Mouse (Mus musculus) midbrain, embryonic 12.5 days (tissue): Measurements from ENCODE around the gene Nadsyn1. TPM values are rescaled to one million over a fixed set of nuclear protein-coding genes. Genes with fewer than 3 reads are reported as not detected.

Source experiments
- ATAC-seq: fragments of 200-750 bp; cut with Nextera tagmentation; 2 replicates; pipeline ENCODE4 v1.8.0; 2017; ENCODE audit warnings: low read depth, moderate TSS enrichment, moderate library complexity; ENCODE audit not compliant: low FRiP score
- H3K27ac ChIP-seq: fragments of 300-500 bp; sonication (generic); replicated peaks from 2 replicates; pipeline ENCODE4 v1.5.1; 2016; ENCODE audit warnings: mild to moderate bottlenecking
- H3K27me3 ChIP-seq: fragments of 300-500 bp; sonication (generic); 2 replicates; pipeline ENCODE4 v1.6.1; 2016; ENCODE audit warnings: mild to moderate bottlenecking
- H3K36me3 ChIP-seq: fragments of 300-500 bp; sonication (generic); 2 replicates; pipeline ENCODE4 v1.6.1; 2016
- H3K4me1 ChIP-seq: fragments of 300-500 bp; sonication (generic); 2 replicates; pipeline ENCODE4 v1.6.1; 2016
- H3K4me2 ChIP-seq: fragments of 300-500 bp; sonication (generic); replicated peaks from 2 replicates; pipeline ENCODE4 v1.6.1; 2016; ENCODE audit warnings: mild to moderate bottlenecking, moderate library complexity
- H3K4me3 ChIP-seq: fragments of 300-500 bp; sonication (generic); 2 replicates; pipeline ENCODE4 v1.5.1; 2016; ENCODE audit warnings: mild to moderate bottlenecking
- H3K9ac ChIP-seq: fragments of 300-500 bp; sonication (generic); replicated peaks from 2 replicates; pipeline ENCODE4 v1.6.1; 2016; ENCODE audit warnings: mild to moderate bottlenecking, moderate library complexity
- H3K9me3 ChIP-seq: fragments of 300-500 bp; sonication (generic); 2 replicates; pipeline ENCODE4 v1.6.1; 2016; ENCODE audit warnings: mild to moderate bottlenecking
- WGBS: fragments of 180-500 bp; shearing (Covaris S2); methylation state at CpG from one replicate; pipeline ENCODE4 v1.1.7; 2016; 5-methylcytosine and 5-hydroxymethylcytosine counted together
- polyA plus RNA-seq: library from polyadenylated mRNA; unstranded; fragments of >200 nt; fragmentation: Nextera tagmentation; extraction: Ambion mirVana; gene quantifications from 2 replicates; pipeline ENCODE4 v1.2.1, GENCODE M21; 2016

The Nadsyn1 gene
- polyA plus RNA-seq, 1 experiment from 2014 or later, result 10.2 TPM

DNA sequence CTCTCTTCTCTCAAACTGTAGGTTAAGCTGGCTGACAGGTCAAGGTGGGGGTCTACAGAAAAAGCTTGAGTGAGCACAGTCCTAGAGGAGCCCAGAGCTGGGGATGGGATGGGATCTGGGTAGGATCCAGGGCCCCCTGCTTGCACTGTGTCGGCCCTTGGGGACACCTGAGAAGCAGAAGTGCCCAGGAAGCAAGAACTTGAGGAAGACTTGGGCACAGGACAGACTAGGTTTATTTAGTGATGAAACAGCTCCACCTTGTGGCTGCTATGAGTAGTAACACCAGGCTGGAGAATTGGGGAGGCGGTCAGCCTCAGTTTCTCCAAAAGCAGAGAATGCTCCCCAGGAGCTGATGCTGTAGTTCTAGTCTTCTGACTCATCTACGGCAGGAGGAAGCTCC is 58.9 kb downstream of the Nadsyn1 start:
- H3K4me3 ChIP-seq, result no peak overlapping the region
- H3K4me1 ChIP-seq, result no peaks in the 10 kb centered on the region
- H3K9me3 ChIP-seq, result no peaks in the 10 kb centered on the region
- peaks cover 36% of the 10 kb centered on the region for H3K27me3 ChIP-seq
- H3K36me3 ChIP-seq, result no peaks in the 10 kb centered on the region
- H3K9ac ChIP-seq, result no peak overlapping the region
- H3K27ac ChIP-seq, result no peak overlapping the region
- 20% methylated on average over 3 of the region's 3 CpGs for whole genome bisulfite sequencing
- ATAC-seq, result peak; percentile 38; the same call in 1 of the 2 replicates
- H3K4me2 ChIP-seq, result no peak overlapping the region

DNA sequence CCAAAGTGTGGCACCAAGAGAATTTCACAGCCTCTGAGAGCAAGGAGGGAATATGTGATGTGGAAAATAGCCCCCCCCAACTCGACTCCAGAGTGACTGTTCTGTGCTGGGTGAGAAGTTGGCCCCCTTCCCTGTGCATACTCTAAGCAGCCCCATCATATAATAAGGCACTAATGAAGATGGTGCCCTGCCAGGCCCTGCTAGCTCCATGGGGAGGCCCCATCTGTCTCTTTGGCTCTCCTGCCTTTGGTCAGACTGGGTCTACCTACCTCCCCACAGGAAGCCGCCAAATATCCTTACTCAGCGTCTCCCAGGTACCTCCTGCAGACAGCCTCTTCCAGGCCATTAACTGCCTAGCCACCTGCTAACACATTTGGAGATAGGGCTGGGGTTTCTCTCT is 63.7 kb downstream of the Nadsyn1 start:
- Histone ChIP-seq H3K27ac (no peak overlapping the region), H3K4me3 (no peak overlapping the region), H3K9ac (no peak overlapping the region), H3K4me1 (peaks cover 10% of the 10 kb centered on the region), H3K9me3 (no peaks in the 10 kb centered on the region), H3K27me3 (peaks cover 55% of the 10 kb centered on the region), H3K36me3 (no peaks in the 10 kb centered on the region), H3K4me2 (no peak overlapping the region)
- no peak for ATAC-seq
- 68% methylated on average over 3 of the region's 3 CpGs for WGBS

DNA sequence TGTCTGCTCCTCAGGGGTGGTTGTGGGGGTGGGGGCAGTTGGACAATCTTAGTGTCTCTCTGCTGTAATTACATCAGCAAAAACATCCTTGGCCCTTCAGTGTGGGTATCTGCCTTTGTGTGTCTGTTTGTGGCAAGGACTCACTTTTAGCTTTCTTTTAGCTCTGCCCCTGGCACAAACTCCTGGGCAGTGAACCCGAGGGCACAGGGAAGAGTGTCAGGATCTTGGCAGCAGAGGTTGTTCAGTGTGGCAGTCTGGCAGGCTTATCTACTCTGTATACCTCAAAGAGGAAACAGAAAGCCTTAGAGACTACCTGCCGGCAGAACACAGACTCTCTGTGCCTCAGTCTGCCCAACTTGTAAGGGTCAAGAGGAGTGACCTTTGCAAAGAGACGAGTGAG is 65.0 kb downstream of the Nadsyn1 start:
- no peaks in the 10 kb centered on the region for H3K36me3 ChIP-seq
- H3K27me3 ChIP-seq, result peaks cover 50% of the 10 kb centered on the region
- no peak for ATAC-seq
- no peaks in the 10 kb centered on the region for H3K9me3 ChIP-seq
- H3K4me2 ChIP-seq, result no peak overlapping the region
- 78% methylated on average over 3 of the region's 3 CpGs for WGBS
- no peak overlapping the region for H3K27ac ChIP-seq
- H3K9ac ChIP-seq, result no peak overlapping the region
- H3K4me3 ChIP-seq, result no peak overlapping the region
- H3K4me1 ChIP-seq, result peaks cover 10% of the 10 kb centered on the region

DNA sequence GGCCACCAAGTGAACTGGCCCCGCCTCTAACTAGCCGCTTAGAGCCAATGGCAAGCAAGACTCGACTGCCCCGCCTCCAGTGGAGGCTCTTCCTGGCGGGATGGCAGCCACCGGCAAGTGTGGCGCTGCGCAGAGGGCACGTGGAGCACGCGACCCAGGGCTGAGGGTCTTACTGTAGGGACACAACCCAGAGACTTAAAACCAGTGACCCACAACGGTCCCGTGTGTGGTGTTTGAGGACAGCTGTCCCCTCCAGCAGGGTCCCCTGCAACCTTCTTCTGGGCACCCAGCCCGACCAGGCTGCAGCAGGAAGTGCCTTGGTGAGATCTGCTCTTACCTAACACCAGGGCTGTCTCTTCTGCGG is 65.6 kb downstream of the Nadsyn1 start:
- peak overlapping the region; percentile 74 for H3K4me2 ChIP-seq
- H3K36me3 ChIP-seq, result no peaks in the 10 kb centered on the region
- peak; percentile 93 for ATAC-seq
- H3K27ac ChIP-seq, result no peak overlapping the region
- peak overlapping the region; percentile 47; the same call in 1 of the 2 replicates for H3K9ac ChIP-seq
- peaks cover 10% of the 10 kb centered on the region for H3K4me1 ChIP-seq
- H3K4me3 ChIP-seq, result peak overlapping the region; percentile 37
- WGBS, result 3% methylated on average over 15 of the region's 15 CpGs
- H3K9me3 ChIP-seq, result no peaks in the 10 kb centered on the region
- peaks cover 43% of the 10 kb centered on the region for H3K27me3 ChIP-seq

DNA sequence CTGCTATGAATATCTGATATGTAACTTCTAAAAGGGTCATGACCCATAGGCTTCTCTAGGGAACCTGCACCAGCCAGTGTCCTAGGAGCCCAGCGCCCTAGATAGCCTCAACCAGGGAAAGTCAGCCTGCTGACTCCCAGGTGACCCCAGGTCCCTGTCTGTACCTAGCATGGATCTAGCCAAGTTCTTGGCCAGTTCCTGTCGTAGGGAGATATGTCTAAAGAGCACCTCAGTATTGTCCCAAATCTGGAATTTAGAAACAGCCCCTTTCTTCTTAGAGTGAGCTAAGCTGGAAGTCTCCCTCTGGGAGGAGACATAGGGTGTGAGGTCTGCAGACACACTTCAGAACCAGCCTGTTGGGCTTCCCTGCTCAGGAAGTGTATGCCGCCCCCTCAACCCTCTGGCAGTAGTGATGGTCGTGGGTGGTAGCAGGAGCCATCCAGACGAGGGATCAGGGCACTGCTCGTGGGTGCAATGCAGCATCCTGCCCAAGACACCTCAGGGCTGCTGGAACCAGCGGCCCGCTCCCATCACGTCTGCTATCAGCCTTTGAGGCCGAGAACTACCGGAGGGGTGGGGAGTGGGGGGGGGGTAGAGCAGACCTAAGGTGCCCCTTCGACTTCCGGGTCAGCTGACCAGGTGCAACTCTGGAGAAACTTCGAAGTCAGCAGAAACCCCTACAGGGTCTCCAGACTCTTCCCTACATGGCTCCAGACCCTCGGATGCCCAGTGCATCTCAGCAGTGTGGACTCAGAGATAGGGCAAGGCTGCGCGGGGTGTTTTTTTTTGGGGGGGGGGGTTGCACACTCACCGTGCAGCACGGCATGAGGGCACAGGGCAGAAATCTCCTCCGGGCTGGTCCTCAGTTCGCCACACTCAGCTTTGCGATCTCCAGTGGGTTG is 66.3 kb downstream of the Nadsyn1 start, which contains the start of gene Osbpl5:
Osbpl5 (minus strand) TSS at position 861 of the 902 bp plus-strand sequence.
- H3K9me3 ChIP-seq, result no peaks in the 10 kb centered on the region
- peak; percentile 31; the same call in 1 of the 2 replicates for ATAC-seq
- no peak within 1 kb of the TSS for H3K27ac ChIP-seq
- peak within 1 kb of the TSS; percentile 74 for H3K4me2 ChIP-seq
- H3K9ac ChIP-seq, result peak within 1 kb of the TSS; percentile 47; the same call in 1 of the 2 replicates
- H3K4me3 ChIP-seq, result peak within 1 kb of the TSS; percentile 37
- H3K4me1 ChIP-seq, result peaks cover 10% of the 10 kb centered on the region
- peaks cover 43% of the 10 kb centered on the region for H3K27me3 ChIP-seq
- H3K36me3 ChIP-seq, result no peaks in the 10 kb centered on the region
- WGBS, result 30% methylated on average over 22 of the region's 22 CpGs

DNA sequence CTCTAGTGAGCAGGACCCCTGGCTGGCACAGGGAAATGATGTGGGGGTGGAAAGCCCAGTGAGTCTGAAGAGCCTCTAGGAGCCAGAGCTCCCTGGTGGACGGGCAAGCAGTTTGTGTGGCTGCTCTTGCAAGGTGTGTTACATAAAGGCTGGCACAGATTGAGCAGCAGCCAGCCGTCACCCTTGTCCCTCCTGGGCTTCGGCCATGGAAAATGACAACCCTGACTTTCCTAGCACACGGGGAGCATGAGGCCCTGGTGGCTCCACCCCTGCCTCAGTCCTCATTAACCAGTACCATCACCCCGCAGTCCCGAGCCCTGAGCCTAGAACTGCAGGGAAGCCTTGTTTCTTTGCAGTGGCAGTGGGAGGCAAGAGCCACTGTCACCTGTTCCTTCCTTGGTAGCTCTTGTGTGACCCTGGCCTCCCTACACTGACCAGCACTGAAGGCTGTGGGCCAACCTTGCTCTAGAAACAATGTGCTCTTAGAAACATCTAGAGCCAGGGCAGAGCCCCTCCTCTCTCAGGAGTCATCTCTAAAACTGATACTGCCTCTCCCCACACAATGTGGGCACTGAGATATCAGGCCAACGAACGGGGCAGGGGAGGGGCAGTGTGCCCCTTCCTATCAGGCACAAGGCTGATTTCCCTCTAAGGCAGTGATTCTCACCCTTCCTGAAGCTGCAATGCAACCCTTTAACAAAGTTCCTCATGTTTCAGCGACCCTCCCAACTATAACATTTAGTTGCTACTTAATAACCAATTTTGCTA is 67.1 kb downstream of the Nadsyn1 start:
- Histone ChIP-seq H3K4me2 (no peak overlapping the region), H3K27me3 (peaks cover 45% of the 10 kb centered on the region), H3K27ac (no peak overlapping the region), H3K4me3 (no peak overlapping the region), H3K9me3 (no peaks in the 10 kb centered on the region), H3K9ac (no peak overlapping the region), H3K36me3 (no peaks in the 10 kb centered on the region), H3K4me1 (peaks cover 10% of the 10 kb centered on the region)
- WGBS, result 69% methylated on average over 9 of the region's 9 CpGs
- no peak for ATAC-seq

DNA sequence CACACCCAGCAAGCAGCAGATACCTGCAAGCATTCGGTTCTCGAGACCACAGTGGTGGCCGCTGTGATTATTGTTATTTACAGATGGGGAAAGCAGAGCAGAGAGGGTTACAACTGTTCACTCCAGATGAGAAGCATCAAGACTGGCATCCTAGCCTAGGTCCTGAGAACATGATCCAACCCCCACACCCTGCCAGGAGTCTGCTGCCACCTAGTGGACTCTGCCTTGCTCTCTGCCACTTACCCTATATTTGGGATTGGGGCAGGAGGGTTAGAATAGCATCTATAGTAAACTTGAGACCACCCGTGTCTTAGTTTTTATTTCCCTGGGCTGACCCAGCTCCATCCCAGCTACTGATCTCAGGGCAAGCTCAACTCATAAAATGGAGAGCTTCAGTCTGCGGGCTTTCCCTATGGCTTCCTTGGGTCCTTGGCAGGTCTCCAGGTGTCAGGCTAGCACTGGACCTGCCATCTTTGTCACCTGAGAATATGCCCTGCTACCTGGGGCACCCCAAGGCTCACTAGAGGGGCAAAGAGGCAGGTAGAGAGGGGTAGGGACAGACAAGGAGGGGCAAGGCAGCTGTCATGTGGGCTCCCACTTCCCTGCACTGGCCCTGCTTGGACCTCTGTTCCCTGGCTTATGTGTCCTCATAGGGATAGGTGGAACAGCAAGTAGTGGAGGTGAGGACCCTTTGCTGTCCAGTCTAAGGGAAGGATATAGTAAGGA is 68.5 kb downstream of the Nadsyn1 start:
- no peak overlapping the region for H3K9ac ChIP-seq
- H3K4me3 ChIP-seq, result no peak overlapping the region
- H3K27me3 ChIP-seq, result peaks cover 49% of the 10 kb centered on the region
- H3K36me3 ChIP-seq, result no peaks in the 10 kb centered on the region
- WGBS, result 55% methylated on average over 5 of the region's 5 CpGs
- H3K4me2 ChIP-seq, result no peak overlapping the region
- ATAC-seq, result no peak
- no peaks in the 10 kb centered on the region for H3K9me3 ChIP-seq
- H3K27ac ChIP-seq, result no peak overlapping the region
- peaks cover 11% of the 10 kb centered on the region for H3K4me1 ChIP-seq

DNA sequence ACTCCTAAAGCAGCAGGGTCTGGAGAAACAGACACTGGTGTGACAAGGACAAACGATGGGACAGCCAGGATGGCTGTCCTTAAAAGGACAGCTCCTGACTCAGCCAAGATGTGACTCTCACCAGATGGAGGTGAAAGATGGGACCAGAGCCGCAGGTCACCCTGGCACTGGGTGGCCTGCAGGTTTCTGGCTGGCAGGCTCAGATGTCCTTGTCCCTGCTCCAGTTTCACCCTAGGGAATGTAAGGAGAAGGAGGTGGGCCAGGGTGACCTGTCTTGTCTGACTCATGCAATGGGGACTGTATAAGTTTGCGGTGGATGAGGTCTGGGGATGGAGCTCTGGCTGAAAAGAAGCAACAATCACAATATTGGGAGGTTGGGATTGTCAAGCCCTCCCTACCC is 70.0 kb downstream of the Nadsyn1 start:
- peaks cover 26% of the 10 kb centered on the region for H3K4me1 ChIP-seq
- H3K27me3 ChIP-seq, result peaks cover 37% of the 10 kb centered on the region
- H3K9me3 ChIP-seq, result no peaks in the 10 kb centered on the region
- no peak overlapping the region for H3K4me2 ChIP-seq
- 73% methylated on average over 3 of the region's 3 CpGs for WGBS
- H3K27ac ChIP-seq, result no peak overlapping the region
- no peak overlapping the region for H3K4me3 ChIP-seq
- no peaks in the 10 kb centered on the region for H3K36me3 ChIP-seq
- no peak for ATAC-seq
- H3K9ac ChIP-seq, result no peak overlapping the region

DNA sequence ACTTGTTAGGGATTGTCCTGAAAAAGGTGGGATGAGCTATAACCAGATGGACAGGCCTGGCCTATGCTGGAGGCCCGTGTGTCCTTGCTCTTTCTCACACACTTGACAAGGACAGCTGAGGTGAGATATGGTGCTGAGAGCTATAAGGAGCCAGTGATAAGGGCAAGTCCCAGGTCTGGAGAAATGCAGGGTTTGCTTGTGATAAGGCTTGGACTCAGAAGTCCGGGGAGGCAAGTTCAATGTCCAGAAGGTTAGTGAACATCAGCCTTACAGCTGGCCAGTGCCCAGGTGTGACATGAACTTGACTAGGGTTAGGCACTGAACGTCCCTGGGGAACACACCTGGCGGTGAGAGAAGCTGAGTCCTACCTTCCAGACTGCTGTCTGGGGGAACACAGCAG is 70.6 kb downstream of the Nadsyn1 start:
- no peak for ATAC-seq
- Histone ChIP-seq H3K4me2 (no peak overlapping the region), H3K9ac (no peak overlapping the region), H3K27ac (no peak overlapping the region), H3K36me3 (no peaks in the 10 kb centered on the region), H3K4me1 (peaks cover 21% of the 10 kb centered on the region), H3K9me3 (no peaks in the 10 kb centered on the region), H3K27me3 (peaks cover 31% of the 10 kb centered on the region), H3K4me3 (no peak overlapping the region)
- WGBS, result 75% methylated on average over 4 of the region's 4 CpGs

DNA sequence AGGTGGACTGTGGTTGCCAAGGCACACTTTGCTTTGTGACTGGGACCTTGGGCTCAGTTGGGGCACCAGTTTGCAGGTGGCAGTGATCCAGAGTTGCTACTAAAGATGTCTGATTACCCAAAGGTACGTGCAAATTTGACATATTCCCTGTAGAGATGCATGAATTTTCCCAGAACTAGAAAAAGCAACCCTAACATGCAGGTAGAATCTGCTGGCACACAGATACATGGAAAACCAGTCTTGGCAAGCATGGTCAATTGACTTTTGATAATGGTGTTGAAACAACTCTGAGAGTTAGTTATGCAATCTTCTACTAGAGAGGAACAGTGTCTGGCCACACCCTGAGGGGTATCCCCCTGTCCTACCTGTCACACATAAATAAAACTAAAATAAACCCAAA is 71.3 kb downstream of the Nadsyn1 start:
- no peak overlapping the region for H3K4me2 ChIP-seq
- no peaks in the 10 kb centered on the region for H3K36me3 ChIP-seq
- WGBS, result 80% methylated on average over 1 of the region's 1 CpGs
- peaks cover 17% of the 10 kb centered on the region for H3K4me1 ChIP-seq
- ATAC-seq, result no peak
- no peaks in the 10 kb centered on the region for H3K9me3 ChIP-seq
- no peak overlapping the region for H3K9ac ChIP-seq
- H3K27me3 ChIP-seq, result peaks cover 29% of the 10 kb centered on the region
- no peak overlapping the region for H3K4me3 ChIP-seq
- no peak overlapping the region for H3K27ac ChIP-seq

DNA sequence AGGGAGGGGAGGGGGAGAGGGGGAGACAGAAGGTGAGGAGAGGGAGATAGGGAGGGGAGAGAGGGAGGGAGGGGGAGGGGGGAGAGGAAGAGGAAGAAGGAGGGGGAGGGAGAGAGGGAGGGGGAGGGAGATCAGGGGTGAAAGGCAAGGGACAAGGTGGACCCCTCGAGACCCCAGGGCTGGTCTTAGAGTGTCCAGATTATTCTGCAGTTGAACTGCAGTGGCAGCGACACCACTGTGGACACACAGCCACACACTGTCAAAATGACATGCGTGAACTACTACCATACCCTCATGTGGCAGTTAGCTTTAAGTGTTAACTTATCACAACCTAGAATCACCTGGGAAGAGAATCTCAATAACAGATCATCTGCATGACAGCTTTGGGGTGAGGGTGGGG is 73.6 kb downstream of the Nadsyn1 start:
- peaks cover 6% of the 10 kb centered on the region; the same call in 1 of the 2 replicates for H3K27me3 ChIP-seq
- H3K9me3 ChIP-seq, result no peaks in the 10 kb centered on the region
- H3K9ac ChIP-seq, result no peak overlapping the region
- peaks cover 16% of the 10 kb centered on the region for H3K4me1 ChIP-seq
- no peaks in the 10 kb centered on the region for H3K36me3 ChIP-seq
- no peak overlapping the region for H3K4me3 ChIP-seq
- 78% methylated on average over 3 of the region's 3 CpGs for WGBS
- no peak overlapping the region for H3K27ac ChIP-seq
- 0 out of 2 replicates have a peak, but pooled peaks have one; percentile 44 for ATAC-seq
- no peak overlapping the region for H3K4me2 ChIP-seq
